Mouse (Mus musculus): Measurements from ENCODE around the gene 7530416G11Rik. TPM values are rescaled to one million over a fixed set of nuclear protein-coding genes. Genes with fewer than 3 reads are reported as not detected.

The 7530416G11Rik gene
- polyA plus RNA-seq (2012; rRNA removed) = not detected in 2 replicates

DNA sequence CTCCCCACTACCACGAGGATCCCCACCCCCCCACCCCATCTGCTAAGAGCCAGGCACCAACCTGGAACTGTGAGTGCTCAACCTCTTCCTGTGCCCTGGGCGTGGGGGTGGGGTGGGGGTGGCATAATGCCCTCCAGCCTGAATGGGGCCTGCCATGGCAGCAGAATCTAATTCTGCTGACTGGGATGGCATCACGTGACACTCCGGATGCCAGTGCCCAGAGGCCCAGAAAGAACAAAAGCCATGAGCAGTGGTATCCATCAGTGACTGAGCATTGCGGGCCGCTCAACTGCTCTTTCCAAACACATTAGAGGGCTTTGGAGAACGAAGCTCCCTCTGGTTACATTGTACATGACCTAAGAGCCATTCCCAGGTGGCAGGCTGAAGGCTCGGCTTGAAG lies at the start of gene 7530416G11Rik:
Gene 7530416G11Rik (minus strand): TSS at position 101 of the 400 bp plus-strand sequence.

Other genes with a start within 250 kb of the 7530416G11Rik start
- gene Atxn10, start 167.0 kb downstream of the 7530416G11Rik start, polyA plus RNA-seq (2012; rRNA removed) = 35.5 and 49.0 TPM in 2 replicates
- 8.5 and 18.0 TPM in 2 replicates for gene Wnt7b, start 79.2 kb upstream of the 7530416G11Rik start, polyA plus RNA-seq (2012; rRNA removed)
- 1.5 and 1.9 TPM in 2 replicates for gene Ppara, start 231.8 kb upstream of the 7530416G11Rik start, polyA plus RNA-seq (2012; rRNA removed)